Mouse (Mus musculus) c-Kit-positive CD71-positive TER-119-positive erythroid progenitor cells, embryonic 14.5 days (primary cell): ENCODE measurements around the gene Gnb1.

ENCODE experiments used
- DNase-seq: peaks from one replicate; pipeline ENCODE4 v3.0.0-alpha.2; 2013; ENCODE audit warnings: low spot score

The Gnb1 gene

GRCm38 (mm10) chr4:155578336-155579125 is 87.4 kb downstream of the Gnb1 start:
- DNase-seq = no peak

GRCm38 (mm10) chr4:155580420-155580819 is 89.3 kb downstream of the Gnb1 start:
- no peak for DNase-seq

DNA sequence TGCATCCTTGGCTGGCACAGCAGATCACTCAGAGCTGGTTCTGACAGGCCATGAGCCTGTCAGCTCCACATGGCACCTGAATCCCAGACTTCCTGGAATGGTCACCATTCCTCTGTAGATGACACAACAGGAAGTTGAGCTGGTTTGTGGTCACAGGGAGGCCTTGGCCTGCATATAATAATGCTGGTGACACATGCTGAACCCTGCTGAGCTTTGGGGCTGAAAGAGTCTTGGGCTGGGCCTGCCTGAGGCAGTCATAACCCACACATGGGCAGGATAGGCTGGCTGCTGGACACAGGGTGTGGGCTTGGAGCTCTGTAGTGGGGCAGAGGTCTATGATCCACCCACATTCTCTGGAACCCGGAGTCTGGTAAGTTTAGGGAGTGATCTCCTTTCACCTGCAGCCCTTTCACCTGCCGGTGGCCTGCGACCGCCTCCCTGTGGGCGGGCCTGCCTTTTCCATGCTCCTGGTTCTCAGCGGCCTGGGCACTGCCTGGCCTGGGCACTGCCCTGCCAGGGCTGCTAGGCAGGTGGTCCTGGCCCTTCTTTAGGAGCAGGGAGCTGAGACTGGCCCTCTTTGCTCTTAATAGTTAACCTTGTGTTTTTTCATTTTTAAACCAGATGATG is 91.2 kb downstream of the Gnb1 start:
- DNase-seq = no peak

DNA sequence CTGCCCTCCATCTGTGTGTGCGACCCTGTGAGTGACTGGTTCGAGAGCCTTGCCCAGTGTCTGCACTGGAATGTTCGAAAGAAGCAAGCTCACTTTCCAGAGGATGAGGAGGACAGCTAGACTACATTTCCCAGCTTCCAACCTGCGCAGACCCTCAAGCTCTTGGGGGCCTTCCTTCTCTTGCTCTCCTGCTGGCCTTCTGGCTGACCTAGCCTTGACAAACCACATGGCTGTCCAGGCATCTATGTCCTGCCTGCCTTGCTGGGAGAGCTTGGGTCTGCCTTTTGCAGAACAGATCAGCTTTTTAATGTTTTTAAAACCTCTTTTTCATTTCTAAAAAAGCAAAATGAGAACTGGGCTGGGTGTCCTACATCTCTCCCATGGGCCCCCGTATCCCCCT is 98.2 kb downstream of the Gnb1 start:
- DNase-seq = no peak

GRCm38 (mm10) chr4:155591012-155591719 is 100.0 kb downstream of the Gnb1 start:
- no peak for DNase-seq

DNA sequence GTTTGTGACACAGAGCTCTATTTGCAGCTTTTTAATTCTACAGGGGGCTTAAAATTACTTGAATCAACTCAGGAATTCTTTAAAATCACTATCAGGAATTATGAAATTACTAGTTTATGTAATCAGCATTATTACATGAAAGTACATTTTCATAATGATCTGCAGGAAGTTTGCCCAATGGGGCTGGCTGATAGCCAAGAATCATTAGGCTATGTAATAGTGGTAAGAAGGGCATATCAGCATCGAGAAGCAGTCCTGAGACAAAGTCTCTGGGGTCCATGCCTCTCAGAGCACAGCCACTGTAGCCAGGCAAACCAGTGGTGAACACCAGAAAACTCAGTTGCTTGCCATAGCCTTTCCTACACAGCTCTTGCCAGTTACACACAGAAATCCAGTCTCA is 102.6 kb downstream of the Gnb1 start:
- DNase-seq = no peak

DNA sequence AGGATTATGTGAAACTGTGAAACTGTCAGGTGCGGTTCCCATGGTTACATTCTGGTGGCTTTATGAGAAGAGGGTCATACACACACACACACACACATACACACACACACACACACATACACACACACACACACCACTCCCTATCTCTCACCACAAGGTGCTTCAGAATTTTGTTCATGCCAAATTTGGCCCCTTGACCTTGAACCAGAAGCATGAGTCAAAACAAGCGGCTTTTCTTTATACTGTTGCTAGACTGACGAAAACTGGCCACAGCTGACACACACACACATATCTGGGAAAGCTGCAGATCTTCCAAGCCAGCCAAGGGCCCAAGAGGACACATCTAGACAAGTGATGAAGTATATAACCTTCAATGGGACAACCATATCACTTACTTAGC is 104.6 kb downstream of the Gnb1 start:
- DNase-seq = no peak

GRCm38 (mm10) chr4:155596606-155597005 is 105.4 kb downstream of the Gnb1 start:
- no peak for DNase-seq

DNA sequence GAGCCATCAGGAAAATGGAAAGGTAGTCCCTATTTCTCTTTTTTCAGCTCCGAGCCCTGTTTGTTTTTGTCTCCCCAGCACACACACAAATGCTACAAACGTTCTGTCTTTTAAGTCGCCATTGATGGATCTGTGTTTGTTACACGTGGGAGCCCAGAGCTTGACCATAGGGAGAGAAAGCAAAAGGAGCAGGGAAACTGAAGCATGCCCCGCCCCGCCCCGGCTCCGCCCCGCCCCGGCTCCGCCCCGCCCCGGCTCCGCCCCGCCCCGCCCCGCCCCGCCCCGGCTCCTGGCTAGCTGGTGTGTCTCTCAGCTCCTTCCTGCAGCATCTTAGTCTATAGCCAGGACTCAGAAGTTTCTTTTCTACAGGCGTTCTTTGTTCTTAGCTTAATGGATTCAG is 107.4 kb downstream of the Gnb1 start:
- DNase-seq = peak; percentile 29

DNA sequence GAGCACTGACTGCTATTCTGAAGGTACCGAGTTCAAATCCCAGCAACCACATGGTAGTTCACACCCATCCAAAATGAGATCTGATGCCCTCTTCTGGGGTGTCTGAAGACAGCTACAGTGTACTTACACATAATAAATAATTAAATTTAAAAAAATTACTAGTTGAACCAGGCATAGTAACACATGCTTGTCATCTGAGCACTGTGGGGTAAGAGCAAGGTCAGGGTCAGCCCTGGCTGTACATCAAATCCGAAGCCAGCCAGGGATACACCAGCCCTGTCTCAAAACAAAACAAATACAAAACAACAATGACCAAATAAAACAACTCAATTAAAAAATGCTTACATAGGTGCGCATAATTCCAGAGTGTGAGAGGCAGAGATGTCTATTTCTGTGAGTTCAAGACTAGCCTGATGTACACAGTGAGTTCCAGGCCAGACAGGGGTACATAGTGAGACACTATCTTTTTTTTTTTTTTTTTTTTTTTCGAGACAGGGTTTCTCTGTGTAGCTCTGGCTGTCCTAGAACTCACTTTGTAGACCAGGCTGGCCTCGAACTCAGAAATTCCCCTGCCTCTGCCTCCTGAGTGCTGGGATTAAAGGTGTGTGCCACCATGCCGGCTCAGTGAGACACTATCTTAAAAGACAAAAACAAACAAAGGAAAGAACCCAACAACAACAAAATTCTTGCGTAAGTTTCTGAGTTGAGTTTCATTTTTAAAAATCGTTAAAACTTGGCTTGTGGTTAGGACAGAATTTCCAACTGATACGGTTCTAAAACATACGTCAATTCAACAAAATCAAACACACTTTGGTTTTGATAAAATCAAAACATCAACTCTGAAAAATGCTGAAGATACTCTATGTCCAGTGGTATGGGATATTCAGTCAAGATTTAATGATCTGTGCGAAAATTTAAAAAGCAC is 109.0 kb downstream of the Gnb1 start:
- no peak for DNase-seq

DNA sequence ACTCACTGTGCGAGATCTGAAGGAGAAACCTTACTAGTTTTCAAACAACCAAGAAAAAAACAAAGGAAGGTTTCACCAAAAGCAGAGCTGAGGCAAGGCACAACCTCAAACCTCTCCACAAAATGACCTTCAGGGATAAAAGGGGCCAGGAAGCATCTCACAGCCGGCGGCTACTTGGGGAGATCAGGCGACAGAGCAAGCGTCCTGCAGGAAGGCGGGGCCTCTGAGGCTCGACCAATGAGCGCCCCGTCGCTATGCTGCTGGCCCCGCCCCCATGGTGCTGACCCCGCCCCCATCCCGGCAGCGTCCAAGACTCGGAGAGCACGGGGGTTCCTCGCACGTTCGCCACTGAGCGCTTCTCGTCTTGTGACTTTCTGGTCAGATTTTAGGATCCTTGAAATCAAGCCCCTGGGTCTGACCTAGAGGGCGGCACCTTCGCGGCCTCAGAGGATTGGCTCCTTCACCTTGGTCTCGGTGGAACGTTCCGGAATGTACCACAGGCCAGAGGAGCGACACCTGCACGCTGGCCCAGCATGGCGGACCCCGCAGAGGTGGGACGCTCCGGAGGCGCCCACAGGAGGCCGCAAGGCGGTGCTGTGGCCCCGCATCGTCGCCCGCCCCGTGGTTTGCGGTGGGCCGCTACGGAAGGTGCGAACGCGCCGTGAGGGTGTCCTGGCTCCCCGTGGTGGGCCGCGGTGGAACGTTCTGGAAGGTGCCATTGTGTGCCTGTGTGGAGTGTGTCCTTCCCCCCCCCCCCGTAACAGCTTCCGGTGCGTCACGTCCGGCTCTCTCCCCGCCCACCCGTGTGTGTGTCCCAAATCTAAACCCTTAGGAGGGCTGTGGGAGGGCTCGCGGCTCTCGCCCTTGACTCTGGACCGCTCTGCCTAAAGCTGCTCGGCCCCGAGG is 110.2 kb downstream of the Gnb1 start, which contains the start of gene Slc35e2:
TSS of gene Slc35e2 (plus strand) at position 326 of the 906 bp plus-strand sequence.
- DNase-seq = peak; percentile 94

DNA sequence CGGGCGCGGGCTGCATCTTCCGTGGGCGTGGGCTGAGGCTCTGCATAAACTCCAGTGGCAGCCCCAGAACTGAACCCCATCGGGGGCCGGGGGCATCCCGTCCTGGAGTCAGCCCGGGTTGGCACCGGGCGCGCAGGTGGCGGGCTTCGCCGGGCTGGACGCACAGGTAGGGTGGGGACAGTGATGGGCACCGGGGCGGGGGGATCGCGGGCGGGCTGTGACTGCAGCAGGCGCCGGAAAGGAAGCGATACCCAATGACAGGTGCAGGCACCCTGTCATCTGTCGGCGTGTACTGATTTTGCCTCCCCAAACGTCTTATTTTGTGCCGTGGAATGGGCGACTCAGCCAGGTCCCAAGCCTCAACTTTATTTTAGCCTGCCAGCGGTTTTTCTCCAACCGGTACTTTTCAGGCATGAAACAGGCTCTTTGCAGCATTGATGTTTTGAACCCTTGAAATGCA is 110.9 kb downstream of the Gnb1 start:
- DNase-seq = no peak

- peak; percentile 56 for DNase-seq
Observed at GRCm38 (mm10) chr4:155602753-155603152, 111.6 kb downstream of the Gnb1 start.

DNA sequence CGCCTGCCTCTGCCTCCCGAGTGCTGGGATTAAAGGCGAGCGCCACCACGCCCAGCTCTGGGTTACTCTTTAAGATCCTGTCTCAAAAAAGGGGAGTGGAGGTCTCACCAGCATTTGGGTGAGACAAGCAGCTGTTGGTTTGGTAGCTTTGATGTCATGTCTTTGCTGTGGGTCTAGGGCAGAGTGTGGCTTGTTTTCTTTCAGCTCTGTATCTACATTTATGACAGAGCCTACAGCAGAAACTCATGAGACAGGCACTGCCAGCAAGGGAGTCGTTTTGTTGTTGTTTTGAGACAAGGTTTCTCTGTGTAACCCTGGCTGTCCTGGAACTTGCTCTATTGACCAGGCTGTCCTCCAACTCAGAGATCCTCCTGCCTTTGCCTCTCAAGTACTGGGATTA is 112.6 kb downstream of the Gnb1 start:
- DNase-seq = no peak

GRCm38 (mm10) chr4:155605132-155605531 is 114.0 kb downstream of the Gnb1 start:
- DNase-seq = no peak

GRCm38 (mm10) chr4:155606825-155607224 is 115.7 kb downstream of the Gnb1 start:
- no peak for DNase-seq
